Mouse (Mus musculus): ENCODE measurements around the gene Arhgap15.

GRCm38 (mm10) chr2:44347781-44348180 lies 599.2 kb downstream of the Arhgap15 start:
- TF ChIP-seq CTCF (IDR thresholded peaks at IDR 0.05; ENCODE audit: low read depth, low read length) (no peak), TAL1 (conservative IDR thresholded peaks at IDR 0.05; ENCODE audit: low read depth, low read length) (no peak), GATA2 (IDR thresholded peaks at IDR 0.05; ENCODE audit: borderline replicate concordance, low read depth, low read length) (no peak), POLR2AphosphoS5 (IDR thresholded peaks at IDR 0.05; ENCODE audit: insufficient replicate concordance, low read depth, low read length) (no peak), GATA1 (IDR thresholded peaks at IDR 0.05; ENCODE audit: borderline replicate concordance, low read length) (no peak)

Measured in G1E (cell line).